In the genomic region with DNA sequence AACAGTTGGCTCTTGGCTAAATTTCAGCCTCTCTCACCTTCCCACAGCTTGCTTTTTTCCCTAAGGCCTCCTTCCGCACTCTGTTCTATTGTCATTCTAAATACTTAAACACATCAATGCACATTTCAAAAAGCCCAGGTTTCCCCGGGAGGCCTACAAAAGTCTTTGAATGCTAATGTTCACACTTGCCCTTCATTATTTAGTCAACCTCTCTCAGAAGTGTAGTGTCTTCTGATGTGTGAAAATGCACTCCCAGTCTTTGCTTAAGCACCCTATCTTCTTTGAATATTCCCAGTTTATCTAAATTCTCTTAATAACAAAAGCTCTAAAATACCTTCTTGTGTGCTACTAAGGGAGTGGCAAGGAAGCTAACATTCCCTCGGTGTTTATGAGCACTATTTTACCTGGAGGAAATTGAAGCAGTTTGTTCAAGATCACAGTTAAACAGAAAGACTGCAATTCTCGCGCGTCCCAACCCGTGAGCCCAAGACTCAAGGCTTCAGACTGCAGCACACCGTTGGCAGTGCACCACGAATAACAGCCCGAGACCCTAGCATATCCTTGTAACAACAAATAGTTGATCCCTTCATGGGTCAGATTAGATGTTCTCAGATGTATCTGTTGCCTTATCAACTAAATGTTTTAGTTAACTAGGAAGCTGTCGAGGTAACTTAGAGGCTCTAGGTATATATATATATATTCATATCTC, we compare ENCODE assay signal across 9 mouse cellular contexts. TPM values are rescaled to one million over a fixed set of nuclear protein-coding genes. Genes with fewer than 3 reads are reported as not detected.
A peak's percentile ranks its signal among the peaks of the same experiment; 100 is the strongest.
DNase-seq lines count a peak whose midpoint lies in the region; ATAC-seq lines count a peak whose summit lies in the region.
"Had no signal": no experiment of that assay in that cellular context is flagged by ENCODE, and none has a peak within 500 bp of the region (broad histone marks: within the 10 kb centered on the region; RNA-seq: fewer than 3 reads in every experiment).

No protein-coding gene starts in this region.

- H3K27me3 ChIP-seq in kidney, embryonic 16.5 days (ENCODE audit: insufficient read depth, low read length), result no peaks in the 10 kb centered on the region
- H3K27me3 ChIP-seq in hindbrain, embryonic 15.5 days, result no peaks in the 10 kb centered on the region
- H3K27me3 ChIP-seq in neural tube, embryonic 11.5 days (ENCODE audit: control insufficient read depth, insufficient read depth, low read length), result no peaks in the 10 kb centered on the region

- peak overlapping the region; percentile 99 for H3K4me3 ChIP-seq in kidney, embryonic 16.5 days (ENCODE audit: low read length)
- H3K4me3 ChIP-seq in hindbrain, embryonic 15.5 days, result peak overlapping the region; percentile 63
- H3K4me3 ChIP-seq in neural tube, embryonic 11.5 days (ENCODE audit: low read depth, low read length), result peak overlapping the region; percentile 98; the same call in 1 of the 2 replicates

- WGBS in kidney, embryonic 16.5 days, result 38% methylated on average over 11 of the region's 11 CpGs
- 16% methylated on average over 11 of the region's 11 CpGs for WGBS in hindbrain, embryonic 15.5 days
- WGBS in neural tube, embryonic 11.5 days, result 21% methylated on average over 11 of the region's 11 CpGs

- H3K9me3 ChIP-seq in kidney, embryonic 16.5 days (ENCODE audit: low read length), result no peaks in the 10 kb centered on the region
- no peaks in the 10 kb centered on the region for H3K9me3 ChIP-seq in hindbrain, embryonic 15.5 days
- no peaks in the 10 kb centered on the region for H3K9me3 ChIP-seq in neural tube, embryonic 11.5 days (ENCODE audit: control insufficient read depth, low read length)

- H3K9ac ChIP-seq in kidney, embryonic 16.5 days (replicated peaks; ENCODE audit: low read length), result no peak overlapping the region
- no peak overlapping the region for H3K9ac ChIP-seq in hindbrain, embryonic 15.5 days
- H3K9ac ChIP-seq in neural tube, embryonic 11.5 days (ENCODE audit: low read length), result no peak overlapping the region; the same call in 1 of the 2 replicates

- ATAC-seq in kidney, embryonic 16.5 days (ENCODE audit: low FRiP score, low TSS enrichment), result no peak
- no peak for ATAC-seq in hindbrain, embryonic 15.5 days (ENCODE audit: low FRiP score, low read depth)
- ATAC-seq in neural tube, embryonic 11.5 days (ENCODE audit: insufficient read depth, low FRiP score, low TSS enrichment), result no peak

- no peak overlapping the region for H3K27ac ChIP-seq in kidney, embryonic 16.5 days (ENCODE audit: low read length)
- peak overlapping the region; percentile 94 for H3K27ac ChIP-seq in hindbrain, embryonic 15.5 days (replicated peaks)
- no peak overlapping the region for H3K27ac ChIP-seq in neural tube, embryonic 11.5 days (ENCODE audit: low read depth, low read length)

- H3K36me3 ChIP-seq in kidney, embryonic 16.5 days (ENCODE audit: insufficient read depth, low read length), result no peaks in the 10 kb centered on the region
- no peaks in the 10 kb centered on the region for H3K36me3 ChIP-seq in hindbrain, embryonic 15.5 days
- no peaks in the 10 kb centered on the region for H3K36me3 ChIP-seq in neural tube, embryonic 11.5 days (ENCODE audit: control insufficient read depth, insufficient read depth, low read length)

- no peak for DNase-seq in kidney, postnatal 25 days
- DNase-seq in embryo, embryonic 9.5 days (ENCODE audit: extremely low spot score), result peak; percentile 45
- DNase-seq in neural tube, embryonic 11.5 days (ENCODE audit: low spot score), result peak; percentile 38
- DNase-seq in adrenal gland, postnatal 14 days, result no peak
- no peak for DNase-seq in kidney, adult 9 months
- DNase-seq: kidney, postnatal 4 days; right cerebral cortex, postnatal 25 days had no signal

- peaks cover 19% of the 10 kb centered on the region for H3K4me1 ChIP-seq in kidney, embryonic 16.5 days (ENCODE audit: insufficient read depth, low read length)
- H3K4me1 ChIP-seq in hindbrain, embryonic 15.5 days (replicated peaks), result peaks cover 35% of the 10 kb centered on the region
- peaks cover 8% of the 10 kb centered on the region; the same call in 1 of the 2 replicates for H3K4me1 ChIP-seq in neural tube, embryonic 11.5 days (ENCODE audit: control insufficient read depth, insufficient read depth, low read length)

- H3K4me2 ChIP-seq in kidney, embryonic 16.5 days (replicated peaks; ENCODE audit: low read depth, low read length), result peak overlapping the region; percentile 87
- peak overlapping the region; percentile 65 for H3K4me2 ChIP-seq in hindbrain, embryonic 15.5 days
- peak overlapping the region; percentile 65 for H3K4me2 ChIP-seq in neural tube, embryonic 11.5 days (ENCODE audit: low read depth)

RNA-seq across cellular contexts. Expression of a gene that starts 1.2 kb away (rescaled TPM):
- 67.0 and 85.6 TPM in 2 replicates for polyA plus RNA-seq in kidney, embryonic 16.5 days (2015; fragmentation: Nextera tagmentation; extraction: Ambion mirVana)
- polyA plus RNA-seq in hindbrain, embryonic 15.5 days (2015; fragmentation: Nextera tagmentation; extraction: Ambion mirVana), result 49.5 and 50.2 TPM in 2 replicates
- polyA plus RNA-seq in neural tube, embryonic 11.5 days (2014; fragmentation: Nextera tagmentation; extraction: Ambion mirVana), result 79.1 and 82.8 TPM in 2 replicates
- total RNA-seq in adrenal gland, postnatal 14 days (2021), result 42.1 and 43.6 TPM in 2 replicates

RNA-seq across cellular contexts. Expression of a gene that starts 25.6 kb away (rescaled TPM):
- 0.06 TPM in 1 of 2 replicates, not detected in the other for polyA plus RNA-seq in kidney, embryonic 16.5 days (2015; fragmentation: Nextera tagmentation; extraction: Ambion mirVana)
- not detected in 2 replicates for polyA plus RNA-seq in hindbrain, embryonic 15.5 days (2015; fragmentation: Nextera tagmentation; extraction: Ambion mirVana)
- polyA plus RNA-seq in neural tube, embryonic 11.5 days (2014; fragmentation: Nextera tagmentation; extraction: Ambion mirVana), result not detected in 2 replicates
- not detected in 2 replicates for total RNA-seq in adrenal gland, postnatal 14 days (2021)

Comparison
In these comparisons a context has a peak if more than half of its experiments do, and no peak if none do; other contexts are left out.
1. DNase-seq: peak in embryo, embryonic 9.5 days (single experiment) and neural tube, embryonic 11.5 days (single experiment); none in kidney, postnatal 25 days (0 of 2), adrenal gland, postnatal 14 days (single experiment) and kidney, adult 9 months (single experiment).
2. Peak in every context shown above with its lines, with median percentiles within 50 percentile points of each other: H3K4me2 ChIP-seq and H3K4me3 ChIP-seq.